Mouse (Mus musculus) MN1 (cell line): ENCODE measurements around the gene Itgb1bp1.

Source experiments
- DNase-seq: peaks from one replicate; pipeline ENCODE4 v3.0.0-alpha.2; 2016; ENCODE audit warnings: low spot score

The Itgb1bp1 gene

GRCm38 (mm10) chr12:21200613-21201012, 85.5 kb downstream of the Itgb1bp1 start:
- DNase-seq: no peak

- DNase-seq: no peak
Observed at GRCm38 (mm10) chr12:21196420-21196819, 89.7 kb downstream of the Itgb1bp1 start.

- DNase-seq: no peak
Observed at GRCm38 (mm10) chr12:21195497-21195896, 90.6 kb downstream of the Itgb1bp1 start.

DNA sequence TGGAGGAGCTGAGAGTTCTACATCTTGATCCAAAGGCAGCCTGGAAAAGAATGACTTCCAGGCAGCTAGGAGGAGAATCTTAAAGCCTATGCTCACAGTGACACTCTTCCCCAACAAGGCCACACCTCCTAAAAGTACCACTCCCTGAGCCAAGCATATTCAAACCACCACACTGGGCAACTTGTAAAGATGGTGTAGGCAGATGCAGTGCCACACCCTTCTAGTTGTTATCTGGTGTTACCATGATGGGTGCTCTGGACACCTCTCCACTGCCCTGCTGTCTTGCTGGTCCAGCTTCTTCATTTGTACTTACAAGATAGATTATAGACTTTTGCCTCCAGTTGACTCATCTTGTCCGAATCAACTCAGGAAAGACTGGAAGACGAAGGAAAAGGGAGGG, 94.5 kb downstream of the Itgb1bp1 start:
- no peak for DNase-seq
